Mouse (Mus musculus): ENCODE measurements around the gene Cycs.

Cycs gene

GRCm38 (mm10) chr6:50566141-50566996, at the start of gene Cycs:
Gene Cycs, minus strand, starts transcription at chr6:50566538.
- DNase-seq (ENCODE audit: low read depth, low spot score): peak; percentile 100

GRCm38 (mm10) chr6:50601620-50602019, 35.3 kb upstream of the Cycs start:
- peak; percentile 86 for DNase-seq (ENCODE audit: low read depth, low spot score)
- no peaks in the 10 kb centered on the region for H3K36me3 ChIP-seq (ENCODE audit: control insufficient read depth, insufficient read depth, low read length, poor library complexity, severe bottlenecking)
- H3K27me3 ChIP-seq (ENCODE audit: control insufficient read depth, insufficient read depth, low read length, poor library complexity, severe bottlenecking): no peaks in the 10 kb centered on the region

More at GRCm38 (mm10) chr6:50566141-50566996, at the start of gene Cycs:
- Histone ChIP-seq H3K27me3 (ENCODE audit: control insufficient read depth, insufficient read depth, low read length, poor library complexity, severe bottlenecking) (no peaks in the 10 kb centered on the region), H3K36me3 (ENCODE audit: control insufficient read depth, insufficient read depth, low read length, poor library complexity, severe bottlenecking) (no peaks in the 10 kb centered on the region; the same call in 1 of the 2 replicates)

- H3K36me3 ChIP-seq (ENCODE audit: control insufficient read depth, insufficient read depth, low read length, poor library complexity, severe bottlenecking): no peaks in the 10 kb centered on the region
- DNase-seq (ENCODE audit: low read depth, low spot score): no peak
Measured at GRCm38 (mm10) chr6:50598560-50598959, 32.2 kb upstream of the Cycs start.

GRCm38 (mm10) chr6:50596301-50597211, 30.2 kb upstream of the Cycs start, which contains the start of gene 4921507P07Rik:
Gene 4921507P07Rik, minus strand, starts transcription at chr6:50596632.
- Histone ChIP-seq H3K27me3 (ENCODE audit: control insufficient read depth, insufficient read depth, low read length, poor library complexity, severe bottlenecking) (no peaks in the 10 kb centered on the region), H3K36me3 (ENCODE audit: control insufficient read depth, insufficient read depth, low read length, poor library complexity, severe bottlenecking) (no peaks in the 10 kb centered on the region)
- DNase-seq (ENCODE audit: low read depth, low spot score): peak; percentile 98

More at GRCm38 (mm10) chr6:50598560-50598959, 32.2 kb upstream of the Cycs start:
- no peaks in the 10 kb centered on the region for H3K27me3 ChIP-seq (ENCODE audit: control insufficient read depth, insufficient read depth, low read length, poor library complexity, severe bottlenecking)

- Histone ChIP-seq H3K36me3 (ENCODE audit: control insufficient read depth, insufficient read depth, low read length, poor library complexity, severe bottlenecking) (no peaks in the 10 kb centered on the region), H3K27me3 (ENCODE audit: control insufficient read depth, insufficient read depth, low read length, poor library complexity, severe bottlenecking) (no peaks in the 10 kb centered on the region)
- no peak for DNase-seq (ENCODE audit: low read depth, low spot score)
Measured at GRCm38 (mm10) chr6:50594372-50594771, 28.0 kb upstream of the Cycs start.

- Histone ChIP-seq H3K36me3 (ENCODE audit: control insufficient read depth, insufficient read depth, low read length, poor library complexity, severe bottlenecking) (no peaks in the 10 kb centered on the region), H3K27me3 (ENCODE audit: control insufficient read depth, insufficient read depth, low read length, poor library complexity, severe bottlenecking) (no peaks in the 10 kb centered on the region)
- DNase-seq (ENCODE audit: low read depth, low spot score): no peak
Measured at GRCm38 (mm10) chr6:50593334-50593845, 27.1 kb upstream of the Cycs start.

GRCm38 (mm10) chr6:50590234-50590633, 23.9 kb upstream of the Cycs start:
- no peaks in the 10 kb centered on the region for H3K36me3 ChIP-seq (ENCODE audit: control insufficient read depth, insufficient read depth, low read length, poor library complexity, severe bottlenecking)

GRCm38 (mm10) chr6:50588251-50588650, 21.9 kb upstream of the Cycs start:
- peak; percentile 87 for DNase-seq (ENCODE audit: low read depth, low spot score)
- H3K36me3 ChIP-seq (ENCODE audit: control insufficient read depth, insufficient read depth, low read length, poor library complexity, severe bottlenecking): no peaks in the 10 kb centered on the region
- H3K27me3 ChIP-seq (ENCODE audit: control insufficient read depth, insufficient read depth, low read length, poor library complexity, severe bottlenecking): no peaks in the 10 kb centered on the region

More at GRCm38 (mm10) chr6:50590234-50590633, 23.9 kb upstream of the Cycs start:
- H3K27me3 ChIP-seq (ENCODE audit: control insufficient read depth, insufficient read depth, low read length, poor library complexity, severe bottlenecking): no peaks in the 10 kb centered on the region
- DNase-seq (ENCODE audit: low read depth, low spot score): no peak

GRCm38 (mm10) chr6:50587412-50587811, 21.1 kb upstream of the Cycs start:
- Histone ChIP-seq H3K36me3 (ENCODE audit: control insufficient read depth, insufficient read depth, low read length, poor library complexity, severe bottlenecking) (no peaks in the 10 kb centered on the region), H3K27me3 (ENCODE audit: control insufficient read depth, insufficient read depth, low read length, poor library complexity, severe bottlenecking) (no peaks in the 10 kb centered on the region)
- DNase-seq (ENCODE audit: low read depth, low spot score): no peak

GRCm38 (mm10) chr6:50586316-50586715, 20.0 kb upstream of the Cycs start:
- DNase-seq (ENCODE audit: low read depth, low spot score): no peak
- Histone ChIP-seq H3K36me3 (ENCODE audit: control insufficient read depth, insufficient read depth, low read length, poor library complexity, severe bottlenecking) (no peaks in the 10 kb centered on the region), H3K27me3 (ENCODE audit: control insufficient read depth, insufficient read depth, low read length, poor library complexity, severe bottlenecking) (no peaks in the 10 kb centered on the region)

- H3K27me3 ChIP-seq (ENCODE audit: control insufficient read depth, insufficient read depth, low read length, poor library complexity, severe bottlenecking): no peaks in the 10 kb centered on the region
- DNase-seq (ENCODE audit: low read depth, low spot score): no peak
- H3K36me3 ChIP-seq (ENCODE audit: control insufficient read depth, insufficient read depth, low read length, poor library complexity, severe bottlenecking): no peaks in the 10 kb centered on the region
Measured at GRCm38 (mm10) chr6:50585733-50586132, 19.4 kb upstream of the Cycs start.

GRCm38 (mm10) chr6:50571661-50572060, 5.3 kb upstream of the Cycs start:
- Histone ChIP-seq H3K36me3 (ENCODE audit: control insufficient read depth, insufficient read depth, low read length, poor library complexity, severe bottlenecking) (no peaks in the 10 kb centered on the region), H3K27me3 (ENCODE audit: control insufficient read depth, insufficient read depth, low read length, poor library complexity, severe bottlenecking) (no peaks in the 10 kb centered on the region)
- no peak for DNase-seq (ENCODE audit: low read depth, low spot score)

- no peaks in the 10 kb centered on the region; the same call in 1 of the 2 replicates for H3K36me3 ChIP-seq (ENCODE audit: control insufficient read depth, insufficient read depth, low read length, poor library complexity, severe bottlenecking)
- no peak for DNase-seq (ENCODE audit: low read depth, low spot score)
- no peaks in the 10 kb centered on the region for H3K27me3 ChIP-seq (ENCODE audit: control insufficient read depth, insufficient read depth, low read length, poor library complexity, severe bottlenecking)
Measured at GRCm38 (mm10) chr6:50566997-50567255, 588 bp upstream of the Cycs start.

- no peaks in the 10 kb centered on the region for H3K27me3 ChIP-seq (ENCODE audit: control insufficient read depth, insufficient read depth, low read length, poor library complexity, severe bottlenecking)
- no peak for DNase-seq (ENCODE audit: low read depth, low spot score)
- no peaks in the 10 kb centered on the region; the same call in 1 of the 2 replicates for H3K36me3 ChIP-seq (ENCODE audit: control insufficient read depth, insufficient read depth, low read length, poor library complexity, severe bottlenecking)
Measured at GRCm38 (mm10) chr6:50563651-50564050, 2.7 kb downstream of the Cycs start.

GRCm38 (mm10) chr6:50562421-50562820, 3.9 kb downstream of the Cycs start:
- H3K27me3 ChIP-seq (ENCODE audit: control insufficient read depth, insufficient read depth, low read length, poor library complexity, severe bottlenecking): no peaks in the 10 kb centered on the region
- H3K36me3 ChIP-seq (ENCODE audit: control insufficient read depth, insufficient read depth, low read length, poor library complexity, severe bottlenecking): no peaks in the 10 kb centered on the region; the same call in 1 of the 2 replicates

More at GRCm38 (mm10) chr6:50562421-50562820, 3.9 kb downstream of the Cycs start:
- no peak for DNase-seq (ENCODE audit: low read depth, low spot score)

Measured in splenic B cell, adult 2 months (primary cell).